Mouse (Mus musculus) bone marrow macrophage, adult 2 months (primary cell): Measurements from ENCODE around the gene Stxbp6. TPM values are rescaled to one million over a fixed set of nuclear protein-coding genes. Genes with fewer than 3 reads are reported as not detected.

ENCODE experiments used
- H3K27ac ChIP-seq: 2 replicates; pipeline ENCODE4 v1.5.1; 2012; ENCODE audit warnings: low read depth, low read length; ENCODE audit not compliant: insufficient read depth
- H3K4me1 ChIP-seq: 2 replicates; pipeline ENCODE4 v1.6.1; 2012; ENCODE audit warnings: low read length; ENCODE audit not compliant: control insufficient read depth, insufficient read depth
- H3K4me3 ChIP-seq: 2 replicates; pipeline ENCODE4 v1.5.1; 2012; ENCODE audit warnings: mild to moderate bottlenecking, low read length, moderate library complexity; ENCODE audit not compliant: insufficient read depth
- CTCF ChIP-seq: IDR thresholded peaks from 2 replicates; pipeline ENCODE4 v1.5.1; 2012; ENCODE audit warnings: low read depth, mild to moderate bottlenecking, low read length, moderate library complexity
- POLR2A ChIP-seq: IDR thresholded peaks from 2 replicates; pipeline ENCODE4 v1.6.1; 2012; ENCODE audit warnings: mild to moderate bottlenecking, low read depth, low read length, borderline replicate concordance
- polyA plus RNA-seq: library from polyadenylated mRNA; stranded (reverse); fragments of >200 nt; gene quantifications from 2 replicates; pipeline ENCODE4 v1.2.4, GENCODE M21; 2012; ENCODE audit not compliant: missing spikeins, insufficient read depth, insufficient read length

Gene Stxbp6
- polyA plus RNA-seq, 1 experiment: 1.0 TPM

GRCm38 (mm10) chr12:44850516-44850915 lies 224.0 kb downstream of the Stxbp6 start:
- no peaks in the 10 kb centered on the region for H3K4me1 ChIP-seq
- H3K4me3 ChIP-seq: no peak overlapping the region
- TF ChIP-seq POLR2A (no peak), CTCF (no peak)
- H3K27ac ChIP-seq: no peak overlapping the region

- TF ChIP-seq CTCF: no peak
- no peak for TF ChIP-seq POLR2A
- Histone ChIP-seq H3K4me1 (no peaks in the 10 kb centered on the region), H3K27ac (no peak overlapping the region), H3K4me3 (no peak overlapping the region)
Measured at GRCm38 (mm10) chr12:44848483-44849221, 225.9 kb downstream of the Stxbp6 start.

- Histone ChIP-seq H3K4me3 (no peak overlapping the region), H3K4me1 (0 out of 2 replicates have a peak, but pooled peaks cover 2% of the 10 kb centered on the region), H3K27ac (no peak overlapping the region)
- no peak for TF ChIP-seq POLR2A
- TF ChIP-seq CTCF: no peak
Measured at GRCm38 (mm10) chr12:44840585-44840984, 233.9 kb downstream of the Stxbp6 start.

GRCm38 (mm10) chr12:44839594-44840373 lies 234.7 kb downstream of the Stxbp6 start:
- Histone ChIP-seq H3K27ac (no peak overlapping the region), H3K4me1 (0 out of 2 replicates have a peak, but pooled peaks cover 2% of the 10 kb centered on the region), H3K4me3 (no peak overlapping the region)
- TF ChIP-seq CTCF (no peak), POLR2A (no peak)

GRCm38 (mm10) chr12:44835879-44836467 lies 238.5 kb downstream of the Stxbp6 start:
- TF ChIP-seq POLR2A (no peak), CTCF (no peak)
- H3K4me3 ChIP-seq: no peak overlapping the region
- H3K27ac ChIP-seq: no peak overlapping the region
- 0 out of 2 replicates have a peak, but pooled peaks cover 2% of the 10 kb centered on the region for H3K4me1 ChIP-seq

- TF ChIP-seq CTCF (no peak), POLR2A (no peak)
- H3K27ac ChIP-seq: no peak overlapping the region
- no peaks in the 10 kb centered on the region for H3K4me1 ChIP-seq
- H3K4me3 ChIP-seq: no peak overlapping the region
Measured at GRCm38 (mm10) chr12:44811895-44812294, 262.6 kb downstream of the Stxbp6 start.

- Histone ChIP-seq H3K4me3 (no peak overlapping the region), H3K27ac (no peak overlapping the region), H3K4me1 (no peaks in the 10 kb centered on the region)
- TF ChIP-seq CTCF: no peak
- no peak for TF ChIP-seq POLR2A
Measured at GRCm38 (mm10) chr12:44804213-44804612, 270.3 kb downstream of the Stxbp6 start.
